Mouse (Mus musculus): ENCODE results near the gene Utp18. TPM values are rescaled to one million over a fixed set of nuclear protein-coding genes. Genes with fewer than 3 reads are reported as not detected.
"Not testable (repeated sequence)": the region's sequence is repeated elsewhere in the genome, so short reads cannot be mapped to it uniquely, and the experiment has no call there.

Utp18 gene
- polyA plus RNA-seq (2015; fragmentation: Nextera tagmentation; extraction: Ambion mirVana): 26.3 and 30.2 TPM in 2 replicates

DNA sequence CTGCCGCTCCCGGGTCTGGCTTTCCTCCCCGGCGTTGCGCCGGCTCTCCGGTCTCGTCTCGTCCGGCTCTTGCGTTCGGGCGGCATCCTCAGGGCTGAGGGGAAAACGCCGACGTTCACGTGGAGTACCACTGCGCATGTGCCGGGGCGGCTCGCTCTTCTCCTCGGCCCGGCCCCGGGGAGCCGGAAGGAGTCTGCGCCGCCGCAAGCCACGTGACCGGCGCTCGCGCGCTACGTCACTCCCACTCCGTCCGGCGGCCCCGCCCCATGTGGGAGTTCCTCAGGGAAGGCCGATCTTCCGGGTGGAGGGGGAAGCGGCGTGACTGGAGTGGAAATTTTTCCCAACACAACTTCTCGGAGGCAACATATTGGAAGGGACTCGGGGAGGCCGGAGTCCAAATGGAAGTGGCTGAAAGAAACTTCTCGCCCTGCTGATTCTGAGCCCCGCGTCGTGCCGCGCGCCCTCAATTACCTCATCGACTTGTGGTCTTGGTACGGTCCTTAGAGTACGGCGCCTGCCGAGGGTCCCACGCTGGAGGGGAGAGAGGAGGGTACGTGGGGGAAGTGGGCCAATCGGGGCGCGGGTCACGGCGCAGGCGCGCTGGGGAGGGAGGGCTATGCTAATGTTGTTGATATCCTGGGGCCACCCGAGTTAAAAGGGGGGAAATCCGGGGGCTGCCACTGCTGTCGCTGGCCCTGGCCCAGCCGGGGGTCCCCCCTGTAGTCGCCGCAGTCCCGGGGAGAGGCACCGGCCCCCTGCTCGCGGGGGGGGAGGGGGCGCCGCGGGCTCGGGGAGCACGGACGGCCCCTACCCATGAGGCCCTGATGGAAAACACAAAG lies at the start of gene Utp18, which contains the start of gene Mbtd1:
Gene Utp18, minus strand, starts transcription at position 195 of the 839 bp plus-strand sequence.
Gene Mbtd1, plus strand, starts transcription at position 281 of the 839 bp plus-strand sequence.
- Histone ChIP-seq H3K4me1 (replicated peaks) (peaks cover 10% of the 10 kb centered on the region), H3K27ac (peak within 1 kb of the TSS; percentile 93), H3K9me3 (no peaks in the 10 kb centered on the region), H3K36me3 (no peaks in the 10 kb centered on the region), H3K27me3 (replicated peaks) (no peaks in the 10 kb centered on the region), H3K4me2 (replicated peaks) (peak within 1 kb of the TSS; percentile 86), H3K4me3 (replicated peaks) (peak within 1 kb of the TSS; percentile 96), H3K9ac (peak within 1 kb of the TSS; percentile 93)
- peak; percentile 97 for ATAC-seq
- under 1% methylated on average over 75 of the region's 83 CpGs for WGBS

DNA sequence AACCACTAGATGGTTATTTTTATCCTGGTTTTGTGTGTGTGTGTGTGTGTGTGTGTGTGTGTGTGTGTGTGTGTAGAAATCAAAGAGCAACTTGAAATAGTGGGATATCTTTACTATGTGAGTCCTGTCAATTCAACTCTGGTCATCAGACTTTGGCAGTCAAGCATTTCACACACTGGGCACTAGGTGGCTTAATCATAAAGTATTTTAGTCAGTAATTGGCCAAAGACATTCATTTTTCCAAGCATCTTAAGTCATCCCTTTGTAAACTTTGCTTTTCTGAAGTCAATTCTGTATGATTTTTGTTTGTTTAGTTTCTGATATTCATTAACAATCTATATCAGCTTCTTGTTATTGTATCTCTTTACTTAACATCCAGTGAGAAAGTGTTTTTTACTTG lies 43.5 kb upstream of the Utp18 start:
- Histone ChIP-seq H3K4me3 (replicated peaks) (no peak overlapping the region), H3K27me3 (replicated peaks) (no peaks in the 10 kb centered on the region), H3K9ac (no peak overlapping the region), H3K9me3 (no peaks in the 10 kb centered on the region), H3K27ac (no peak overlapping the region), H3K4me2 (replicated peaks) (no peak overlapping the region), H3K36me3 (peaks cover 9% of the 10 kb centered on the region; the same call in 1 of the 2 replicates), H3K4me1 (replicated peaks) (no peaks in the 10 kb centered on the region)
- no peak for ATAC-seq

GRCm38 (mm10) chr11:93915019-93915418 lies 29.5 kb upstream of the Utp18 start:
- ATAC-seq; H3K4me2 ChIP-seq (replicated peaks); H3K27me3 ChIP-seq (replicated peaks); H3K27ac ChIP-seq; H3K4me1 ChIP-seq (replicated peaks); H3K9me3 ChIP-seq; H3K4me3 ChIP-seq (replicated peaks); H3K9ac ChIP-seq: not testable (repeated sequence)
- H3K36me3 ChIP-seq: peaks cover 14% of the 10 kb centered on the region
- 100% methylated on average over 2 of the region's 2 CpGs for WGBS

DNA sequence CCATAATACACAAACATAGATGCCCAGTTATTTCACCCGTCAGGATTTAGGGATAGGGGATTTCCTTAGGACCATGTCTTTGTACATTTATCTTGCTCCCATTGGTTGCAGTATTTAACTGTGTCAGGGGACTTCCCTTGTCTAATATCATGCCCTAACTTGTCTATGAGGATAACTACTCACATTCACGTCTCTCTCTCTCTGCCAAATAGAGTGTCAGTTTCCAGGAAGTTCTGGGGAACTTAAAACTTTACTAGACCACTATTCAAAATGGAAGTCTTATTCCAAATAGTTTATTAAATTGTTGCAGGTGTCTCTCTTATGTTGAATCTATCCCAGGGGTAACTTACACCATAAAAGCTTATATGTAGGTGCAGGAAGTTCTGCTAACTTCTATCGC lies 26.0 kb upstream of the Utp18 start:
- Histone ChIP-seq H3K9me3 (no peaks in the 10 kb centered on the region), H3K36me3 (peaks cover 8% of the 10 kb centered on the region; the same call in 1 of the 2 replicates), H3K4me2 (replicated peaks) (no peak overlapping the region), H3K4me1 (replicated peaks) (no peaks in the 10 kb centered on the region), H3K9ac (no peak overlapping the region), H3K27ac (no peak overlapping the region), H3K27me3 (replicated peaks) (no peaks in the 10 kb centered on the region), H3K4me3 (replicated peaks) (no peak overlapping the region)
- ATAC-seq: no peak
- WGBS: 90% methylated on average over 3 of the region's 3 CpGs

GRCm38 (mm10) chr11:93908829-93909228 lies 23.3 kb upstream of the Utp18 start:
- no peak for ATAC-seq
- Histone ChIP-seq H3K27ac (no peak overlapping the region), H3K4me3 (replicated peaks) (no peak overlapping the region), H3K27me3 (replicated peaks) (no peaks in the 10 kb centered on the region), H3K4me2 (replicated peaks) (no peak overlapping the region), H3K9ac (no peak overlapping the region), H3K36me3 (peaks cover 8% of the 10 kb centered on the region; the same call in 1 of the 2 replicates), H3K4me1 (replicated peaks) (no peaks in the 10 kb centered on the region), H3K9me3 (no peaks in the 10 kb centered on the region)
- 83% methylated on average over 9 of the region's 9 CpGs for WGBS

DNA sequence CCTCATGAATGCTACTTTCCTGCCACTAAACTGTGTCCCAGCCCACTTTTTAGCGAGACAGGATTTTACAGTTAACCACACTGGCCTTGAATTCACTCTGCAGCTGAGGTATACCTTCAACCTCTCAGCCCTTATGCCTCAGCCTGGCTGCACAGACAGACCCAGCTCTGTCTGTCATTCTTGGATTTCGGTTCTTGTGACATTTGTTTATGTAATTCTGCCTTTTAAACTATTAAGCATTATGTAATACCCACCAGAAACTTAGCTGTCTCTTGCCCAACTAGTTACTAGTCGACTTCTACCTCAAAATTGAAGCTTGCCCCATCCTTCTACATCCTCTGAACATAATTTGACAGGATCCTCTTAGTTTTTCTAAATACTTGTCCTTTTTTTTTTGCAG lies 22.3 kb upstream of the Utp18 start:
- Histone ChIP-seq H3K27me3 (replicated peaks) (no peaks in the 10 kb centered on the region), H3K4me1 (replicated peaks) (no peaks in the 10 kb centered on the region), H3K4me2 (replicated peaks) (no peak overlapping the region), H3K27ac (no peak overlapping the region), H3K4me3 (replicated peaks) (no peak overlapping the region), H3K36me3 (peaks cover 5% of the 10 kb centered on the region; the same call in 1 of the 2 replicates), H3K9ac (no peak overlapping the region), H3K9me3 (no peaks in the 10 kb centered on the region)
- no peak for ATAC-seq
- WGBS: 67% methylated on average over 3 of the region's 3 CpGs

DNA sequence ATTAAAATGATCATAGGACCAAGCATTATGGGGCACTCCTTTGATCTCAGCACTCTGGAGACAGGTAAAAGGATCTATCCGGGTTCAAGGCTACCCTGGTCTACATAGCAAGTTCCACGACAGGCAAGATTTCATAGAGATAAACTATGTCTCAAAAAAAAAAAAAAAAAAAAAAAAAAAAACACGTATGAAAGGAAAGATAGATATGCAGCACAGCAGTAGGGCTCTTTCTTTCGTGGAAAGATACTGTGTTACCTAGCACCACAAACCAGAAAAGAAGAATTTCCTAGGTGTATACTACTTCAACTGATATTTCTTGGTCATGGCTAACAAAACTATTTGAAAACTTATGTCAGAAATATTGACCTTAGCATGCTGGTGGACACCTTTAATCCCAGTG lies 21.3 kb upstream of the Utp18 start:
- no peak for ATAC-seq
- 88% methylated on average over 4 of the region's 4 CpGs for WGBS
- Histone ChIP-seq H3K4me2 (replicated peaks) (no peak overlapping the region), H3K4me3 (replicated peaks) (no peak overlapping the region), H3K36me3 (peaks cover 5% of the 10 kb centered on the region; the same call in 1 of the 2 replicates), H3K9ac (no peak overlapping the region), H3K27ac (no peak overlapping the region), H3K9me3 (no peaks in the 10 kb centered on the region), H3K4me1 (replicated peaks) (no peaks in the 10 kb centered on the region), H3K27me3 (replicated peaks) (no peaks in the 10 kb centered on the region)

DNA sequence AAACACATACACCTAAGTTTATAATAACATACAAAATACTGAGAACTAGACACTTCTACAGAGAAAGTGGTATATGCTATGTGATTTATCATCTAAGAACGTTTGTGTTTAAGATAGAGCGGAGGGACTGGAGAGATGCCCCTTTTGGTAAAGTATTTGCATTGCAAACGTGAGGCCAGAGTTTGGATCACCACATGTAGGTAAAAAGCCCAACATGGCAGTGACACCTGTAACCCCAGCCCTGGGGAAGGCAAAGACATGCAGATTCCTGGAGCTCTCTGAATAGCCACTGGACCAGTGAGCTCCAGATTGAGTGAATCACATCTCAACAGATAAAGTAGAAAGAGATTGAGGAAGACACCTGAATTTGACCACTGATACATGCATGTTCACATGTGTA lies 12.2 kb upstream of the Utp18 start:
- Histone ChIP-seq H3K4me1 (replicated peaks) (no peaks in the 10 kb centered on the region), H3K27me3 (replicated peaks) (no peaks in the 10 kb centered on the region), H3K9ac (no peak overlapping the region), H3K4me2 (replicated peaks) (no peak overlapping the region), H3K9me3 (no peaks in the 10 kb centered on the region), H3K4me3 (replicated peaks) (no peak overlapping the region), H3K36me3 (0 out of 2 replicates have a peak, but pooled peaks cover 6% of the 10 kb centered on the region), H3K27ac (no peak overlapping the region)
- WGBS: 68% methylated on average over 3 of the region's 3 CpGs
- ATAC-seq: no peak

- H3K27ac ChIP-seq: peak overlapping the region; percentile 93; the same call in 1 of the 2 replicates
- H3K4me2 ChIP-seq (replicated peaks): peak overlapping the region; percentile 86
- H3K36me3 ChIP-seq: no peaks in the 10 kb centered on the region
- H3K9ac ChIP-seq: peak overlapping the region; percentile 93
- ATAC-seq: no peak
- H3K4me3 ChIP-seq (replicated peaks): peak overlapping the region; percentile 96
- no peaks in the 10 kb centered on the region for H3K27me3 ChIP-seq (replicated peaks)
- no peaks in the 10 kb centered on the region for H3K9me3 ChIP-seq
- 2% methylated on average over 4 of the region's 4 CpGs for WGBS
- peaks cover 10% of the 10 kb centered on the region for H3K4me1 ChIP-seq (replicated peaks)
These were observed 1.5 kb upstream of the Utp18 start for GRCm38 (mm10) chr11:93887080-93887447.

GRCm38 (mm10) chr11:93886411-93887079 lies 979 bp upstream of the Utp18 start:
- Histone ChIP-seq H3K4me1 (replicated peaks) (peaks cover 10% of the 10 kb centered on the region), H3K4me2 (replicated peaks) (peak overlapping the region; percentile 86), H3K27me3 (replicated peaks) (no peaks in the 10 kb centered on the region), H3K9ac (peak overlapping the region; percentile 93), H3K27ac (peak overlapping the region; percentile 93), H3K36me3 (no peaks in the 10 kb centered on the region), H3K4me3 (replicated peaks) (peak overlapping the region; percentile 96), H3K9me3 (no peaks in the 10 kb centered on the region)
- WGBS: under 1% methylated on average over 34 of the region's 34 CpGs
- ATAC-seq: no peak

- Histone ChIP-seq H3K4me2 (replicated peaks) (peak overlapping the region; percentile 86), H3K9me3 (no peaks in the 10 kb centered on the region), H3K4me3 (replicated peaks) (peak overlapping the region; percentile 96), H3K27ac (peak overlapping the region; percentile 88), H3K27me3 (replicated peaks) (no peaks in the 10 kb centered on the region), H3K4me1 (replicated peaks) (peaks cover 10% of the 10 kb centered on the region), H3K36me3 (no peaks in the 10 kb centered on the region), H3K9ac (peak overlapping the region; percentile 78)
- ATAC-seq: peak; percentile 79
- WGBS: under 1% methylated on average over 75 of the region's 81 CpGs
These were observed 530 bp downstream of the Utp18 start for GRCm38 (mm10) chr11:93884901-93885571.

DNA sequence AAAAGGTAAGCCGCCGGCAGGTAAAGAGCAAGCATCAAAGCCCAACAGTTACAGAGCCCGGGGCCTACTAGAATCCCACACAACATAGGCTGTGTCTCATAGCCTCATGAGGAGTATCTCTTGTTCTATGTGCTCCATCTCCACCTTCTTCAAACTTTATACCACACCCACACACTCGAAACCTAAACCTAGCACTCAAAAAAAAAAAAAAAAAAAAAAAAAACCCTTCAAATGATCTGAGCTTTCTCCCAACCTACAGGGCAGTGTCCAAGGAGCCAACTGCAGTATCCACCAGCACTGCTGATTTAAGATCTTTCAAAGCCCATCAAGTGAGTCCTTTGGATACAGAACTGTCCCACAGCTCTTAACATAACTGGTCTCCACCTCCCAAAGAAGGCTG lies 1.5 kb downstream of the Utp18 start:
- no peak for ATAC-seq
- H3K27ac ChIP-seq: no peak overlapping the region
- peak overlapping the region; percentile 86 for H3K4me2 ChIP-seq (replicated peaks)
- H3K9ac ChIP-seq: no peak overlapping the region
- peak overlapping the region; percentile 96 for H3K4me3 ChIP-seq (replicated peaks)
- no peaks in the 10 kb centered on the region for H3K9me3 ChIP-seq
- H3K4me1 ChIP-seq (replicated peaks): peaks cover 10% of the 10 kb centered on the region
- no peaks in the 10 kb centered on the region for H3K27me3 ChIP-seq (replicated peaks)
- 96% methylated on average over 4 of the region's 4 CpGs for WGBS
- no peaks in the 10 kb centered on the region for H3K36me3 ChIP-seq

Data from intestine, embryonic 15.5 days (tissue).